Mouse (Mus musculus) central nervous system, embryonic 18 days (tissue): ENCODE results near the gene Rpap2. TPM values are rescaled to one million over a fixed set of nuclear protein-coding genes. Genes with fewer than 3 reads are reported as not detected.

Experiments
- polyA plus RNA-seq: library from polyadenylated mRNA; depleted of rRNA; stranded (reverse); fragments of >200 nt; gene quantifications from 2 replicates; pipeline ENCODE4 v1.2.3, GENCODE M21; 2012; rRNA removed

The Rpap2 gene
- polyA plus RNA-seq: 12.0 and 13.0 TPM in 2 replicates

DNA sequence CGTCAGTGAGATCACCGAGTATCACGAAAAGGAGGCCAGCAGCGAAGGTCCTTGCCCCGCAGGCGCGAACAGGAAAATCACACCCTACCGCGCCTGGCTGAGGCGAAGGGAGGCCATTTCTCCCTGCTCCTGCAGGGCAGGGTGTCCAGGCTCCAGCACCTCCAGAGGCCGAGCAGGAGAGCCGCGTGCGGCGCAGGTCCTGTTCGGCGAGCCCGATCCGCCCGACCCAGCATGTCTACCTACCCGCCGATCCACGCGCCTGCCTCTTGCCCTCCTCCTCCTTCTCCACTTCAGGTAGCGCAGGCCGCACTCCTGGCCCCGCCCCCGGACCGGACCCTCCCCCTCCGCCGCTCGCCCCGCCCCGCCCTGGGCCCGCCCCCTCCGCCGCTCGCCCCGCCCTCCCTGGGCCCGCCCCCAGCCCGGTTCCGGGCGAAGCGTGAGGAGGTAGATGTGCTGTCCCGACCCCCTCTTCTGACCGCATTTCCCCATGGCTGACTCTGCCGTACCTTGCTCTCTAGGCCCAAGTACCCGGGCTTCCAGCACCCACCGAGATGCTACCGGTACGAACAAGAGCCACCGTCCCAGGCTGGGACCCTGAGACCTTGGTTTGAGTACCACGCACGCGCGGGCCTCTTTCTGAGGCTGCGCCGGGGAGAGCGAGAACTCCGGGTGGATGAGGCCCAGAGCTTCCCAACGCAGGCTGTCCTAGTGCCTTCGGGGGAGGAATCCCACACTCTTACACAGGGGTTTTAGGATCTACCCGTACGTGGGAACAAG, at the start of gene Rpap2, which contains the start of gene Glmn:
Gene Rpap2 (plus strand): TSS at position 73 of the 777 bp plus-strand sequence.
Gene Glmn (minus strand): TSS at position 588 of the 777 bp plus-strand sequence.

Other genes starting within 250 kb of the Rpap2 start
- gene Ephx4, start 194.6 kb upstream of the Rpap2 start, polyA plus RNA-seq: 10.0 and 10.3 TPM in 2 replicates
- gene Lpcat2b, start 165.8 kb upstream of the Rpap2 start, polyA plus RNA-seq: 0.03 TPM in 1 of 2 replicates, not detected in the other
- 24.9 and 26.3 TPM in 2 replicates for gene Btbd8, start 159.4 kb upstream of the Rpap2 start, polyA plus RNA-seq
- 0.23 and 0.45 TPM in 2 replicates for gene Gm42669, start 89.8 kb upstream of the Rpap2 start, polyA plus RNA-seq
- gene 1700028K03Rik, start 62.7 kb upstream of the Rpap2 start, polyA plus RNA-seq: 0.27 and 0.37 TPM in 2 replicates
- gene Glmn, start 515 bp downstream of the Rpap2 start, polyA plus RNA-seq: 20.4 and 21.7 TPM in 2 replicates
- 0.05 and 0.09 TPM in 2 replicates for gene Gfi1, start 128.7 kb downstream of the Rpap2 start, polyA plus RNA-seq
- gene Ube2d2b, start 232.7 kb downstream of the Rpap2 start, polyA plus RNA-seq: not detected in 2 replicates